Mouse (Mus musculus) midbrain, embryonic 11.5 days (tissue): ENCODE results near the gene Olfr1378. TPM values are rescaled to one million over a fixed set of nuclear protein-coding genes. Genes with fewer than 3 reads are reported as not detected.

Experiments used
- polyA plus RNA-seq: library from polyadenylated mRNA; unstranded; fragments of >200 nt; fragmentation: Nextera tagmentation; extraction: Ambion mirVana; gene quantifications from 2 replicates; pipeline ENCODE4 v1.2.1, GENCODE M21; 2014

Gene Olfr1378
- polyA plus RNA-seq, 1 experiment from 2014 or later = not detected

Other genes with a start within 250 kb of the Olfr1378 start
- 46.7 and 48.5 TPM in 2 replicates for gene Zfp354c, start 138.8 kb upstream of the Olfr1378 start, polyA plus RNA-seq
- 1.3 and 1.5 TPM in 2 replicates for gene Zfp879, start 125.0 kb upstream of the Olfr1378 start, polyA plus RNA-seq
- gene Grm6, start 115.8 kb upstream of the Olfr1378 start, polyA plus RNA-seq = not detected in 2 replicates
- 18.7 and 20.6 TPM in 2 replicates for gene Zfp454, start 78.9 kb upstream of the Olfr1378 start, polyA plus RNA-seq
- gene Zfp2, start 50.4 kb upstream of the Olfr1378 start, polyA plus RNA-seq = 35.5 and 39.0 TPM in 2 replicates
- 1.5 and 1.7 TPM in 2 replicates for gene Zfp354b, start 34.9 kb upstream of the Olfr1378 start, polyA plus RNA-seq
- gene 4933414I15Rik, start 22.8 kb upstream of the Olfr1378 start, polyA plus RNA-seq = not detected in 2 replicates
- not detected in 2 replicates for gene Prop1, start 12.8 kb upstream of the Olfr1378 start, polyA plus RNA-seq
- gene Olfr1377, start 15.4 kb downstream of the Olfr1378 start, polyA plus RNA-seq = not detected in 2 replicates
- not detected in 2 replicates for gene Olfr51, start 37.1 kb downstream of the Olfr1378 start, polyA plus RNA-seq
- not detected in 2 replicates for gene Olfr54, start 47.7 kb downstream of the Olfr1378 start, polyA plus RNA-seq
- gene Olfr1375, start 81.6 kb downstream of the Olfr1378 start, polyA plus RNA-seq = not detected in 2 replicates
- gene Zfp354a, start 92.7 kb downstream of the Olfr1378 start, polyA plus RNA-seq = 10.3 and 13.4 TPM in 2 replicates